8 mouse cellular contexts compared by ENCODE assay signal in genomic region chr11:58979661-58980060, GRCm38 (mm10). TPM values are rescaled to one million over a fixed set of nuclear protein-coding genes. Genes with fewer than 3 reads are reported as not detected.
DNase-seq lines count a peak whose midpoint lies in the region; ATAC-seq lines count a peak whose summit lies in the region.

No protein-coding gene starts in this region.

- H3K9ac ChIP-seq in forebrain, embryonic 12.5 days = peak overlapping the region; percentile 94
- H3K9ac ChIP-seq in limb, embryonic 13.5 days = peak overlapping the region; percentile 95
- H3K9ac ChIP-seq in midbrain, embryonic 15.5 days = peak overlapping the region; percentile 85; the same call in 1 of the 2 replicates

- peak overlapping the region; percentile 99 for H3K4me2 ChIP-seq in forebrain, embryonic 12.5 days
- H3K4me2 ChIP-seq in limb, embryonic 13.5 days (replicated peaks) = peak overlapping the region; percentile 100
- peak overlapping the region; percentile 99 for H3K4me2 ChIP-seq in midbrain, embryonic 15.5 days

- DNase-seq in adrenal gland, adult 2 months = peak; percentile 54
- no peak for DNase-seq in adrenal gland, adult 8-10 months
- DNase-seq in 3134 (ENCODE audit: extremely low read depth, insufficient read length, low spot score) = peak; percentile 61
- no peak for DNase-seq in left cerebral cortex, adult 8-10 months (ENCODE audit: low spot score in 2 of 2)
- no peak for DNase-seq in layer of hippocampus, adult 11-12 months (ENCODE audit: low spot score)

- peak overlapping the region; percentile 92 for H3K4me3 ChIP-seq in forebrain, embryonic 12.5 days (replicated peaks)
- peak overlapping the region; percentile 97 for H3K4me3 ChIP-seq in limb, embryonic 13.5 days
- peak overlapping the region; percentile 93 for H3K4me3 ChIP-seq in midbrain, embryonic 15.5 days

- 86% methylated on average over 7 of the region's 7 CpGs for WGBS in forebrain, embryonic 12.5 days
- 70% methylated on average over 7 of the region's 7 CpGs for WGBS in limb, embryonic 13.5 days
- 85% methylated on average over 7 of the region's 7 CpGs for WGBS in midbrain, embryonic 15.5 days

- no peaks in the 10 kb centered on the region for H3K27me3 ChIP-seq in forebrain, embryonic 12.5 days
- H3K27me3 ChIP-seq in limb, embryonic 13.5 days = no peaks in the 10 kb centered on the region
- no peaks in the 10 kb centered on the region for H3K27me3 ChIP-seq in midbrain, embryonic 15.5 days (replicated peaks)

- no peak overlapping the region for H3K27ac ChIP-seq in forebrain, embryonic 12.5 days
- H3K27ac ChIP-seq in limb, embryonic 13.5 days = no peak overlapping the region
- H3K27ac ChIP-seq in midbrain, embryonic 15.5 days = no peak overlapping the region

- H3K9me3 ChIP-seq in forebrain, embryonic 12.5 days = no peaks in the 10 kb centered on the region
- no peaks in the 10 kb centered on the region for H3K9me3 ChIP-seq in limb, embryonic 13.5 days
- H3K9me3 ChIP-seq in midbrain, embryonic 15.5 days = no peaks in the 10 kb centered on the region

- H3K4me1 ChIP-seq in forebrain, embryonic 12.5 days = peaks cover 42% of the 10 kb centered on the region
- peaks cover 42% of the 10 kb centered on the region for H3K4me1 ChIP-seq in limb, embryonic 13.5 days
- H3K4me1 ChIP-seq in midbrain, embryonic 15.5 days = peaks cover 50% of the 10 kb centered on the region

- ATAC-seq in forebrain, embryonic 12.5 days (ENCODE audit: low FRiP score) = no peak
- ATAC-seq in limb, embryonic 13.5 days (ENCODE audit: low FRiP score, low read depth) = no peak
- ATAC-seq in midbrain, embryonic 15.5 days (replicated peaks) = no peak

- H3K36me3 ChIP-seq in forebrain, embryonic 12.5 days (replicated peaks) = peaks cover 29% of the 10 kb centered on the region
- H3K36me3 ChIP-seq in limb, embryonic 13.5 days = peaks cover 29% of the 10 kb centered on the region
- peaks cover 11% of the 10 kb centered on the region; the same call in 1 of the 2 replicates for H3K36me3 ChIP-seq in midbrain, embryonic 15.5 days (replicated peaks)

RNA-seq across cellular contexts. Expression of gene Trim11, which starts 1.8 kb away (rescaled TPM):
- total RNA-seq in adrenal gland, adult 2 months (2021) = 10 to 100 TPM; 21.3 to 23.4 TPM
- polyA plus RNA-seq in adrenal gland, adult 2 months (2012; rRNA removed) = 45.2 and 45.7 TPM in 2 replicates
- 10 to 100 TPM; 23.2 to 38.7 (median 31.3) TPM for total RNA-seq in adrenal gland, adult 8-10 months (2022)
- 19.2 and 20.9 TPM in 2 replicates for polyA plus RNA-seq in forebrain, embryonic 12.5 days (2016; fragmentation: Nextera tagmentation; extraction: Ambion mirVana)
- 23.8 and 24.0 TPM in 2 replicates for polyA plus RNA-seq in limb, embryonic 13.5 days (2015; fragmentation: Nextera tagmentation; extraction: Ambion mirVana)
- polyA plus RNA-seq in midbrain, embryonic 15.5 days (2015; fragmentation: Nextera tagmentation; extraction: Ambion mirVana) = 22.1 and 24.1 TPM in 2 replicates
- 10 to 100 TPM; 22.6 to 27.6 (median 26.7) TPM for total RNA-seq in left cerebral cortex, adult 8-10 months (2022)

RNA-seq across cellular contexts. Expression of gene Hist3h2a, which starts 25.2 kb away (rescaled TPM):
- total RNA-seq in adrenal gland, adult 2 months (2021) = 10 to 100 TPM; 13.5 to 26.3 TPM
- polyA plus RNA-seq in adrenal gland, adult 2 months (2012; rRNA removed) = 15.4 and 19.1 TPM in 2 replicates
- 10 to 100 TPM; 18.8 to 28.5 (median 26.2) TPM for total RNA-seq in adrenal gland, adult 8-10 months (2022)
- 91.9 and 92.9 TPM in 2 replicates for polyA plus RNA-seq in forebrain, embryonic 12.5 days (2016; fragmentation: Nextera tagmentation; extraction: Ambion mirVana)
- polyA plus RNA-seq in limb, embryonic 13.5 days (2015; fragmentation: Nextera tagmentation; extraction: Ambion mirVana) = 29.6 and 29.9 TPM in 2 replicates
- 119 and 121 TPM in 2 replicates for polyA plus RNA-seq in midbrain, embryonic 15.5 days (2015; fragmentation: Nextera tagmentation; extraction: Ambion mirVana)
- 10 to 100 TPM; 54.1 to 63.0 (median 57.1) TPM for total RNA-seq in left cerebral cortex, adult 8-10 months (2022)

RNA-seq across cellular contexts. Expression of gene Trim17, which starts 25.2 kb away (rescaled TPM):
- total RNA-seq in adrenal gland, adult 2 months (2021) = under 1 TPM; 0.17 TPM
- polyA plus RNA-seq in adrenal gland, adult 2 months (2012; rRNA removed) = 0.18 and 0.36 TPM in 2 replicates
- under 1 TPM; 0.21 to 0.59 (median 0.46) TPM for total RNA-seq in adrenal gland, adult 8-10 months (2022)
- polyA plus RNA-seq in forebrain, embryonic 12.5 days (2016; fragmentation: Nextera tagmentation; extraction: Ambion mirVana) = 0.89 and 1.0 TPM in 2 replicates
- 0.87 and 1.7 TPM in 2 replicates for polyA plus RNA-seq in limb, embryonic 13.5 days (2015; fragmentation: Nextera tagmentation; extraction: Ambion mirVana)
- 1.5 and 2.0 TPM in 2 replicates for polyA plus RNA-seq in midbrain, embryonic 15.5 days (2015; fragmentation: Nextera tagmentation; extraction: Ambion mirVana)
- total RNA-seq in left cerebral cortex, adult 8-10 months (2022) = 1 to 10 TPM; 3.7 to 5.0 (median 4.1) TPM

RNA-seq across cellular contexts. Expression of gene Hist3h2ba, which starts 30.9 kb away (rescaled TPM):
- 1 to 10 TPM; 2.5 to 8.2 TPM for total RNA-seq in adrenal gland, adult 2 months (2021)
- polyA plus RNA-seq in adrenal gland, adult 2 months (2012; rRNA removed) = 5.1 and 9.1 TPM in 2 replicates
- 10 to 100 TPM in 2 of 4 experiments, 1 to 10 TPM in 2; 3.3 to 12.2 (median 7.8) TPM for total RNA-seq in adrenal gland, adult 8-10 months (2022)
- polyA plus RNA-seq in forebrain, embryonic 12.5 days (2016; fragmentation: Nextera tagmentation; extraction: Ambion mirVana) = 185 and 187 TPM in 2 replicates
- 35.8 and 40.7 TPM in 2 replicates for polyA plus RNA-seq in limb, embryonic 13.5 days (2015; fragmentation: Nextera tagmentation; extraction: Ambion mirVana)
- 311 and 338 TPM in 2 replicates for polyA plus RNA-seq in midbrain, embryonic 15.5 days (2015; fragmentation: Nextera tagmentation; extraction: Ambion mirVana)
- 100 to 1,000 TPM in 3 of 4 experiments, 10 to 100 TPM in 1; 96.1 to 129 (median 115) TPM for total RNA-seq in left cerebral cortex, adult 8-10 months (2022)

RNA-seq across cellular contexts. Expression of gene Rnf187, which starts 40.9 kb away (rescaled TPM):
- 100 to 1,000 TPM; 143 to 198 TPM for total RNA-seq in adrenal gland, adult 2 months (2021)
- 545 and 648 TPM in 2 replicates for polyA plus RNA-seq in adrenal gland, adult 2 months (2012; rRNA removed)
- 100 to 1,000 TPM; 179 to 200 (median 190) TPM for total RNA-seq in adrenal gland, adult 8-10 months (2022)
- 403 and 431 TPM in 2 replicates for polyA plus RNA-seq in forebrain, embryonic 12.5 days (2016; fragmentation: Nextera tagmentation; extraction: Ambion mirVana)
- polyA plus RNA-seq in limb, embryonic 13.5 days (2015; fragmentation: Nextera tagmentation; extraction: Ambion mirVana) = 245 and 261 TPM in 2 replicates
- polyA plus RNA-seq in midbrain, embryonic 15.5 days (2015; fragmentation: Nextera tagmentation; extraction: Ambion mirVana) = 626 and 662 TPM in 2 replicates
- 100 to 1,000 TPM; 448 to 480 (median 462) TPM for total RNA-seq in left cerebral cortex, adult 8-10 months (2022)

Comparison
In these comparisons a context has a peak if more than half of its experiments do, and no peak if none do; other contexts are left out.
1. DNase-seq: peak in adrenal gland, adult 2 months (single experiment) and 3134 (single experiment); none in adrenal gland, adult 8-10 months (single experiment), left cerebral cortex, adult 8-10 months (0 of 2) and layer of hippocampus, adult 11-12 months (single experiment).
2. Peak in every context shown above with its lines, with median percentiles within 50 percentile points of each other: H3K4me2 ChIP-seq, H3K4me3 ChIP-seq and H3K9ac ChIP-seq.